Mouse (Mus musculus): Measurements from ENCODE around the gene Ispd. TPM values are rescaled to one million over a fixed set of nuclear protein-coding genes. Genes with fewer than 3 reads are reported as not detected.
A peak's percentile ranks its signal among the peaks of the same experiment; 100 is the strongest.
"Not testable (repeated sequence)": the region's sequence is repeated elsewhere in the genome, so short reads cannot be mapped to it uniquely, and the experiment has no call there.

Ispd gene
- polyA plus RNA-seq (2015; fragmentation: Nextera tagmentation; extraction: Ambion mirVana) = 9.0 and 9.2 TPM in 2 replicates

- H3K4me3 ChIP-seq = peak within 1 kb of the TSS; percentile 50
- H3K36me3 ChIP-seq = no peaks in the 10 kb centered on the region
- H3K9me3 ChIP-seq = no peaks in the 10 kb centered on the region
- H3K27me3 ChIP-seq = no peaks in the 10 kb centered on the region
- WGBS = under 1% methylated on average over 64 of the region's 64 CpGs
- peak within 1 kb of the TSS; percentile 84 for H3K4me2 ChIP-seq
- H3K27ac ChIP-seq = peak within 1 kb of the TSS; percentile 95
- peak within 1 kb of the TSS; percentile 75 for H3K9ac ChIP-seq
- peaks cover 13% of the 10 kb centered on the region; the same call in 1 of the 2 replicates for H3K4me1 ChIP-seq
- ATAC-seq (ENCODE audit: insufficient number of reproducible peaks, low FRiP score, low TSS enrichment, low read depth) = peak; percentile 86
These were observed at the start of gene Ispd, which contains the start of gene D630036H23Rik for GRCm38 (mm10) chr12:36381441-36382340. TSS of gene Ispd (plus strand) at chr12:36381450. TSS of gene D630036H23Rik (minus strand) at chr12:36382181.

- peaks cover 4% of the 10 kb centered on the region; the same call in 1 of the 2 replicates for H3K4me1 ChIP-seq
These were observed 48.6 kb upstream of the Ispd start for GRCm38 (mm10) chr12:36332676-36333075.

GRCm38 (mm10) chr12:36333837-36334281 lies 47.4 kb upstream of the Ispd start:
- H3K4me3 ChIP-seq = no peak overlapping the region
- WGBS = 58% methylated on average over 9 of the region's 9 CpGs
- H3K4me1 ChIP-seq = peaks cover 4% of the 10 kb centered on the region; the same call in 1 of the 2 replicates
- H3K4me2 ChIP-seq = no peak overlapping the region
- H3K36me3 ChIP-seq = no peaks in the 10 kb centered on the region
- no peaks in the 10 kb centered on the region for H3K27me3 ChIP-seq
- H3K9me3 ChIP-seq = no peaks in the 10 kb centered on the region
- no peak for ATAC-seq (ENCODE audit: insufficient number of reproducible peaks, low FRiP score, low TSS enrichment, low read depth)
- no peak overlapping the region for H3K27ac ChIP-seq
- H3K9ac ChIP-seq = no peak overlapping the region

More at GRCm38 (mm10) chr12:36332676-36333075, 48.6 kb upstream of the Ispd start:
- Histone ChIP-seq H3K27ac (no peak overlapping the region), H3K4me2 (no peak overlapping the region), H3K4me3 (no peak overlapping the region), H3K36me3 (no peaks in the 10 kb centered on the region), H3K27me3 (no peaks in the 10 kb centered on the region), H3K9me3 (no peaks in the 10 kb centered on the region), H3K9ac (no peak overlapping the region)
- ATAC-seq (ENCODE audit: insufficient number of reproducible peaks, low FRiP score, low TSS enrichment, low read depth) = no peak
- WGBS = 68% methylated on average over 1 of the region's 1 CpGs

GRCm38 (mm10) chr12:36344131-36344530 lies 37.1 kb upstream of the Ispd start:
- H3K4me1 ChIP-seq = no peaks in the 10 kb centered on the region
- no peaks in the 10 kb centered on the region for H3K36me3 ChIP-seq
- 66% methylated on average over 4 of the region's 4 CpGs for WGBS
- no peak for ATAC-seq (ENCODE audit: insufficient number of reproducible peaks, low FRiP score, low TSS enrichment, low read depth)
- no peak overlapping the region for H3K27ac ChIP-seq
- H3K9ac ChIP-seq = no peak overlapping the region
- H3K27me3 ChIP-seq = no peaks in the 10 kb centered on the region
- no peak overlapping the region for H3K4me2 ChIP-seq
- no peak overlapping the region for H3K4me3 ChIP-seq
- no peaks in the 10 kb centered on the region for H3K9me3 ChIP-seq

- H3K4me3 ChIP-seq = no peak overlapping the region
- H3K4me1 ChIP-seq = no peaks in the 10 kb centered on the region
- 73% methylated on average over 3 of the region's 3 CpGs for WGBS
- H3K27me3 ChIP-seq = no peaks in the 10 kb centered on the region
- no peaks in the 10 kb centered on the region for H3K36me3 ChIP-seq
- no peak overlapping the region for H3K9ac ChIP-seq
- ATAC-seq (ENCODE audit: insufficient number of reproducible peaks, low FRiP score, low TSS enrichment, low read depth) = no peak
- H3K27ac ChIP-seq = no peak overlapping the region
- no peaks in the 10 kb centered on the region for H3K9me3 ChIP-seq
- H3K4me2 ChIP-seq = no peak overlapping the region
These were observed 21.2 kb upstream of the Ispd start for GRCm38 (mm10) chr12:36360064-36360463.

GRCm38 (mm10) chr12:36360693-36361092 lies 20.6 kb upstream of the Ispd start:
- no peak for ATAC-seq (ENCODE audit: insufficient number of reproducible peaks, low FRiP score, low TSS enrichment, low read depth)
- H3K27me3 ChIP-seq = no peaks in the 10 kb centered on the region
- no peaks in the 10 kb centered on the region for H3K9me3 ChIP-seq
- H3K36me3 ChIP-seq = no peaks in the 10 kb centered on the region
- 90% methylated on average over 5 of the region's 5 CpGs for WGBS
- no peaks in the 10 kb centered on the region for H3K4me1 ChIP-seq
- H3K4me2 ChIP-seq = no peak overlapping the region
- H3K4me3 ChIP-seq = no peak overlapping the region
- no peak overlapping the region for H3K9ac ChIP-seq
- H3K27ac ChIP-seq = no peak overlapping the region

GRCm38 (mm10) chr12:36364013-36364412 lies 17.2 kb upstream of the Ispd start:
- H3K36me3 ChIP-seq = no peaks in the 10 kb centered on the region
- no peaks in the 10 kb centered on the region for H3K4me1 ChIP-seq
- no peak overlapping the region for H3K4me3 ChIP-seq
- no peak for ATAC-seq (ENCODE audit: insufficient number of reproducible peaks, low FRiP score, low TSS enrichment, low read depth)
- H3K27me3 ChIP-seq = no peaks in the 10 kb centered on the region
- 84% methylated on average over 4 of the region's 4 CpGs for WGBS
- H3K27ac ChIP-seq = no peak overlapping the region
- no peaks in the 10 kb centered on the region for H3K9me3 ChIP-seq
- H3K4me2 ChIP-seq = no peak overlapping the region
- no peak overlapping the region for H3K9ac ChIP-seq

GRCm38 (mm10) chr12:36373237-36373998 lies 7.8 kb upstream of the Ispd start:
- Histone ChIP-seq H3K4me1 (no peaks in the 10 kb centered on the region), H3K27me3 (no peaks in the 10 kb centered on the region), H3K27ac (no peak overlapping the region), H3K4me2 (no peak overlapping the region), H3K9me3 (no peaks in the 10 kb centered on the region), H3K9ac (no peak overlapping the region), H3K4me3 (no peak overlapping the region), H3K36me3 (no peaks in the 10 kb centered on the region)
- 58% methylated on average over 4 of the region's 4 CpGs for WGBS
- ATAC-seq (ENCODE audit: insufficient number of reproducible peaks, low FRiP score, low TSS enrichment, low read depth) = no peak

- H3K9ac ChIP-seq; H3K4me2 ChIP-seq; H3K27me3 ChIP-seq; H3K4me3 ChIP-seq; H3K27ac ChIP-seq; H3K9me3 ChIP-seq; H3K4me1 ChIP-seq; H3K36me3 ChIP-seq; ATAC-seq (ENCODE audit: insufficient number of reproducible peaks, low FRiP score, low TSS enrichment, low read depth): not testable (repeated sequence)
- WGBS = 81% methylated on average over 3 of the region's 4 CpGs
These were observed 4.9 kb upstream of the Ispd start for GRCm38 (mm10) chr12:36376391-36376790.

- H3K9me3 ChIP-seq = no peaks in the 10 kb centered on the region
- H3K27ac ChIP-seq = no peak overlapping the region
- H3K4me3 ChIP-seq = no peak overlapping the region
- no peaks in the 10 kb centered on the region for H3K36me3 ChIP-seq
- H3K9ac ChIP-seq = no peak overlapping the region
- peaks cover 10% of the 10 kb centered on the region; the same call in 1 of the 2 replicates for H3K4me1 ChIP-seq
- ATAC-seq (ENCODE audit: insufficient number of reproducible peaks, low FRiP score, low TSS enrichment, low read depth) = no peak
- H3K27me3 ChIP-seq = no peaks in the 10 kb centered on the region
- 62% methylated on average over 3 of the region's 3 CpGs for WGBS
- H3K4me2 ChIP-seq = no peak overlapping the region
These were observed 996 bp upstream of the Ispd start for GRCm38 (mm10) chr12:36380254-36380653.

- Histone ChIP-seq H3K27me3 (no peaks in the 10 kb centered on the region), H3K4me2 (peak overlapping the region; percentile 84; the same call in 1 of the 2 replicates), H3K27ac (no peak overlapping the region), H3K4me1 (peaks cover 13% of the 10 kb centered on the region; the same call in 1 of the 2 replicates), H3K36me3 (no peaks in the 10 kb centered on the region), H3K4me3 (no peak overlapping the region; the same call in 1 of the 2 replicates), H3K9me3 (no peaks in the 10 kb centered on the region), H3K9ac (no peak overlapping the region)
- no peak for ATAC-seq (ENCODE audit: insufficient number of reproducible peaks, low FRiP score, low TSS enrichment, low read depth)
- 54% methylated on average over 5 of the region's 5 CpGs for WGBS
These were observed 444 bp upstream of the Ispd start for GRCm38 (mm10) chr12:36380806-36381205.
